Mouse (Mus musculus) cerebellum, adult (tissue): ENCODE results near the gene Fn3k.

ENCODE experiments used
- ATAC-seq: cut with Nextera tagmentation; 2 replicates; pipeline ENCODE4 v1.9.2; 2017; ENCODE audit warnings: mild to moderate bottlenecking, moderate library complexity, mixed read lengths; ENCODE audit not compliant: insufficient number of reproducible peaks, low FRiP score, low TSS enrichment

The Fn3k gene

GRCm38 (mm10) chr11:121434156-121435155 is at the start of gene Fn3k:
Fn3k (plus strand) TSS chr11:121434913.
- peak; percentile 97 for ATAC-seq

- peak; percentile 93 for ATAC-seq
Observed at GRCm38 (mm10) chr11:121387750-121388553, 46.8 kb upstream of the Fn3k start, which contains the start of gene Rab40b. Rab40b (minus strand) TSS chr11:121388251.

GRCm38 (mm10) chr11:121388554-121388945 is 46.2 kb upstream of the Fn3k start:
- no peak for ATAC-seq

GRCm38 (mm10) chr11:121390793-121391192 is 43.9 kb upstream of the Fn3k start:
- no peak for ATAC-seq

- no peak for ATAC-seq
Observed at GRCm38 (mm10) chr11:121392405-121392804, 42.3 kb upstream of the Fn3k start.

GRCm38 (mm10) chr11:121407366-121408155 is 27.2 kb upstream of the Fn3k start:
- ATAC-seq = no peak

- ATAC-seq = no peak
Observed at GRCm38 (mm10) chr11:121414762-121415161, 20.0 kb upstream of the Fn3k start.

GRCm38 (mm10) chr11:121415351-121415750 is 19.4 kb upstream of the Fn3k start:
- no peak for ATAC-seq

- ATAC-seq = no peak
Observed at GRCm38 (mm10) chr11:121417971-121418370, 16.7 kb upstream of the Fn3k start.

- no peak for ATAC-seq
Observed at GRCm38 (mm10) chr11:121418932-121419331, 15.8 kb upstream of the Fn3k start.

GRCm38 (mm10) chr11:121420379-121420778 is 14.3 kb upstream of the Fn3k start:
- ATAC-seq = no peak

- peak; percentile 98 for ATAC-seq
Observed at GRCm38 (mm10) chr11:121420830-121421552, 13.7 kb upstream of the Fn3k start, which contains the start of gene Fn3krp. Fn3krp (plus strand) TSS chr11:121421401.

GRCm38 (mm10) chr11:121421553-121422173 is 13.1 kb upstream of the Fn3k start:
- ATAC-seq = no peak; the same call in 1 of the 2 replicates

- no peak for ATAC-seq
Observed at GRCm38 (mm10) chr11:121433397-121433796, 1.3 kb upstream of the Fn3k start.

- ATAC-seq = no peak
Observed at GRCm38 (mm10) chr11:121437236-121437635, 2.5 kb downstream of the Fn3k start.

- ATAC-seq = no peak
Observed at GRCm38 (mm10) chr11:121439686-121440292, 5.1 kb downstream of the Fn3k start.

- no peak for ATAC-seq
Observed at GRCm38 (mm10) chr11:121441653-121442052, 6.9 kb downstream of the Fn3k start.

GRCm38 (mm10) chr11:121442076-121442475 is 7.4 kb downstream of the Fn3k start:
- ATAC-seq = no peak
